Mouse (Mus musculus) brown adipose tissue, adult 24 weeks (tissue): ENCODE data around the gene Cuedc2. TPM values are rescaled to one million over a fixed set of nuclear protein-coding genes. Genes with fewer than 3 reads are reported as not detected.

Experiments
- H3K27ac ChIP-seq: fragments of 200-500 bp; replicated peaks from 2 replicates; pipeline ENCODE4 v1.5.1; 2012; ENCODE audit warnings: low read depth, mild to moderate bottlenecking, low read length
- H3K4me1 ChIP-seq: fragments of 200-500 bp; 2 replicates; pipeline ENCODE4 v1.6.1; 2012; ENCODE audit warnings: low read length, mixed read lengths; ENCODE audit not compliant: control insufficient read depth, insufficient read depth, insufficient read length
- H3K4me3 ChIP-seq: fragments of 200-500 bp; 2 replicates; pipeline ENCODE4 v1.5.1; 2012; ENCODE audit warnings: low read depth, mild to moderate bottlenecking, low read length, moderate library complexity; ENCODE audit not compliant: insufficient read depth
- polyA plus RNA-seq: library from polyadenylated mRNA; stranded (reverse); fragments of >200 nt; gene quantifications from 2 replicates; pipeline ENCODE4 v1.2.4, GENCODE M21; 2012; ENCODE audit not compliant: missing spikeins, insufficient read depth, insufficient read length

Cuedc2 gene
- polyA plus RNA-seq, 1 experiment: 61.9 TPM

- Histone ChIP-seq H3K4me1 (no peaks in the 10 kb centered on the region), H3K27ac (no peak overlapping the region), H3K4me3 (no peak overlapping the region)
These were observed 19.7 kb downstream of the Cuedc2 start for GRCm38 (mm10) chr19:46318586-46319378.

GRCm38 (mm10) chr19:46318031-46318471 lies 20.5 kb downstream of the Cuedc2 start:
- H3K27ac ChIP-seq: no peak overlapping the region
- H3K4me1 ChIP-seq: no peaks in the 10 kb centered on the region
- no peak overlapping the region; the same call in 1 of the 2 replicates for H3K4me3 ChIP-seq

GRCm38 (mm10) chr19:46317546-46317885 lies 21.0 kb downstream of the Cuedc2 start:
- Histone ChIP-seq H3K4me3 (peak overlapping the region; percentile 31; the same call in 1 of the 2 replicates), H3K4me1 (no peaks in the 10 kb centered on the region), H3K27ac (no peak overlapping the region)

- H3K4me1 ChIP-seq: no peaks in the 10 kb centered on the region
- H3K27ac ChIP-seq: no peak overlapping the region
- peak overlapping the region; percentile 31; the same call in 1 of the 2 replicates for H3K4me3 ChIP-seq
These were observed 21.5 kb downstream of the Cuedc2 start for GRCm38 (mm10) chr19:46316846-46317545.

- no peak overlapping the region for H3K27ac ChIP-seq
- H3K4me3 ChIP-seq: no peak overlapping the region
- H3K4me1 ChIP-seq: no peaks in the 10 kb centered on the region
These were observed 22.5 kb downstream of the Cuedc2 start for GRCm38 (mm10) chr19:46315752-46316610.

- H3K27ac ChIP-seq: no peak overlapping the region
- H3K4me3 ChIP-seq: no peak overlapping the region
- no peaks in the 10 kb centered on the region for H3K4me1 ChIP-seq
These were observed 23.4 kb downstream of the Cuedc2 start for GRCm38 (mm10) chr19:46314872-46315742.

- no peak overlapping the region for H3K4me3 ChIP-seq
- no peak overlapping the region for H3K27ac ChIP-seq
- H3K4me1 ChIP-seq: no peaks in the 10 kb centered on the region
These were observed 24.3 kb downstream of the Cuedc2 start for GRCm38 (mm10) chr19:46314151-46314601.

GRCm38 (mm10) chr19:46313591-46313990 lies 24.9 kb downstream of the Cuedc2 start:
- Histone ChIP-seq H3K27ac (no peak overlapping the region), H3K4me1 (no peaks in the 10 kb centered on the region), H3K4me3 (no peak overlapping the region)

- H3K27ac ChIP-seq: no peak overlapping the region
These were observed 25.4 kb downstream of the Cuedc2 start for GRCm38 (mm10) chr19:46313116-46313515.

GRCm38 (mm10) chr19:46312566-46312965 lies 25.9 kb downstream of the Cuedc2 start:
- Histone ChIP-seq H3K4me3 (no peak overlapping the region), H3K4me1 (no peaks in the 10 kb centered on the region)

More at GRCm38 (mm10) chr19:46313116-46313515, 25.4 kb downstream of the Cuedc2 start:
- no peaks in the 10 kb centered on the region for H3K4me1 ChIP-seq
- no peak overlapping the region for H3K4me3 ChIP-seq

GRCm38 (mm10) chr19:46311341-46311740 lies 27.2 kb downstream of the Cuedc2 start:
- no peak overlapping the region for H3K27ac ChIP-seq
- no peaks in the 10 kb centered on the region for H3K4me1 ChIP-seq
- H3K4me3 ChIP-seq: no peak overlapping the region

More at GRCm38 (mm10) chr19:46312566-46312965, 25.9 kb downstream of the Cuedc2 start:
- H3K27ac ChIP-seq: no peak overlapping the region

GRCm38 (mm10) chr19:46310312-46310865 lies 28.1 kb downstream of the Cuedc2 start:
- no peaks in the 10 kb centered on the region for H3K4me1 ChIP-seq

GRCm38 (mm10) chr19:46309651-46310305 lies 28.7 kb downstream of the Cuedc2 start:
- no peak overlapping the region for H3K27ac ChIP-seq
- H3K4me3 ChIP-seq: no peak overlapping the region
- no peaks in the 10 kb centered on the region for H3K4me1 ChIP-seq

More at GRCm38 (mm10) chr19:46310312-46310865, 28.1 kb downstream of the Cuedc2 start:
- no peak overlapping the region for H3K27ac ChIP-seq
- H3K4me3 ChIP-seq: no peak overlapping the region
